Mouse (Mus musculus): Measurements from ENCODE around the gene Pla2g15.

The Pla2g15 gene

DNA sequence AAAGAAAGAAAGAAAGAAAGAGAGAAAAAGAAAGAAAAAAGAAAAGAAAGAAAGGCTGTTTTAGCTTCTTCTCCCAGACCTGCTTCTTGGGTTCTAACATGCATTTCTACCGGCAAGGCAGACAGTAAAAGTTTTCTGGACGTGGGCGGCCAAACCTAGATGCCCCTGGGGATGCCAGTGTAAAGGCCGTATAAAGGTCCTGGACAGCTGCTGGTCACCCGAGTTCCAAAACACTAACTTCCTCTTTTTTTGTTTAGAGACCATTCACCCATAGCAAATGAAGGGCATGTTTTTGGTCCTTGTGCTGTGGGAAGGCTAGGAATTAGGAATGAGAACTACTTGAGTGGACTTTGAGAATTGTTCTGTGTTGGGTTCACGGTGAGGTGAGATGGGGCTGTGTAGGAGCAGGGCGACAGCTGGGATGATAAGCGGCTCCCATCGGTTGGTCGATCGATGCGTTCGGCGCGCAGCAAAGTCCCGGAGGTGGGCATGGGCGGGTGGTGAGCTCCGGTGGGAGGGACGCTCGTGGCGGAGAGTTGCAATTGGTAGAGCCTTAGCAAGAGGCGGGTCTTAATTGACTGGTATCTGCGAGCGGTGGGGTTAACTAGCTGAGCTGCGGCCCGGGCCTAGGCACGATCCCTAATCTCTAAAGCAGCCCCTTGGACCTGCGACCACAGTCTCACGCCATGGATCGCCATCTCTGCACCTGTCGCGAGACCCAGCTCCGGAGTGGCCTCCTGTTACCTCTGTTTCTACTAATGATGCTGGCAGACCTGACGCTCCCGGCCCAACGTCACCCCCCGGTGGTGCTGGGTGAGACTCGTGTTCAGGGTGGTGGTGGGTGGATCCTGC lies at the start of gene Pla2g15:
Gene Pla2g15, plus strand, starts transcription at position 599 of the 852 bp plus-strand sequence.
- in situ Hi-C loops (cut with MboI; ENCODE audit: unreplicated experiment in 2 of 2): loop anchor here (10.0 to 25.0 kb wide), 4 partner anchors 387 to 813 kb away; partner anchors contain the start of genes Fhod1 (in 1 of the 2), Lrrc29 (in 1 of the 2), Slc9a5 (in 1 of the 2) and Tmem208 (in 1 of the 2)

DNA sequence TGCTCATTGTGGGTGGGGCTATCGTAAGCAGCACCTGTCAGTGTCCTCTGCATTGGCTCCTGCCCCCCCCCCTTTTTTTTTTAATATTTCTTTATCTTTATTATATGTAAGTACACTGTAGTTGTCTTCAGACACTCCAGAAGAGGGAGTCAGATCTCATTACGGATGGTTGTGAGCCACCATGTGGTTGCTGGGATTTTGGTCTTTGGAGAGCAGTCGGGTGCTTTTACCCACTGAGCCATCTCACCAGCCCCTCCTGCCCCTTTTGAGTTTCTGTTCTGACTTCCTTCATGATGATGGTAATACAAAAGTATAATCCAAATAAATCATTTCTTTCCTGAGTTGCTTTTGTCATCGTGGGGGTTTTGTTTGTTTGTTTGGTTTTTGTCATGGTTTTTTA lies 47.9 kb upstream of the Pla2g15 start:
- in situ Hi-C loops (cut with MboI; ENCODE audit: unreplicated experiment in 2 of 2): loop anchor here in 1 of 2 experiments (10.0 kb wide), 1 partner anchor 388 kb away; no protein-coding TSS in a partner anchor

DNA sequence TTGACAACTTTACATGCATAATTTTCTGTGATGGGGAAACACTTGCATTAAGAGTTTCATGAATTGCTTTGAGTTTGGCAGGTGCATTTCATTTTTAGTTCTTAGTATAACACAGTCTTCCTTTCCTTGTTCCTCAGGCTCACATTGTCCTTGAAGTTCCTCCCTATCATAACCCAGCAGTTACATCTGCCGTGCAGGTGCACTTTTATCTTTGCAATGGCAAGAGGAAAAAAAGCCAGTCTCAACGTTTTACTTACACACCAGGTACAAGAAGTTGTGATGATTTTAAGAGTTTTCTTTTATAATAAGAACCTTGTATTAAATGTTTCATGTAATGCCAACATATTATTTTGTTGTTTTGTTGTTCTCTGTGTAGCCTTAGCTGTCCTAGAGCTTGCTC lies 46.3 kb upstream of the Pla2g15 start:
- in situ Hi-C loops (cut with MboI; ENCODE audit: unreplicated experiment in 2 of 2): loop anchor here in 1 of 2 experiments (10.0 kb wide), 1 partner anchor 389 kb away; no protein-coding TSS in a partner anchor

DNA sequence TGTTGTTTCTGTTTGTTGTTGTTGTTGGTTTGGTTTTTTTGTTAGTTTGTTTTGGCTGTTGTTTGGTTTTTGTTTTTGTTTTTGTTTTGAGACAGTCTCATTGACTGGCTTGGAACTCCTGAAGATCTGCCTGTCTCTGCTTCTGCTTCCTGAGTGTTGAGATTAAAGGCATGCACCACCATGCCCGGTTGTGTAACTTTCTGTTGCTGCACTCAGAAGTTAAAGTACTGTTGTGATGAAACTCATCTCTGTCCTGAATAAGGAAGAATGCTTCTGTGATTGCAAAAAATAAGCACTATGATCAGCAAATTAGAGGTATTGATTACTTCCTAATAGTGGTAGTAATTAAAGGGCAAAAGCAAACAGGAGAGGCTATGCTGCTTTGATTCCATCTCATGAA lies 44.0 kb upstream of the Pla2g15 start:
- in situ Hi-C loops (cut with MboI; ENCODE audit: unreplicated experiment in 2 of 2): loop anchor here (5.0 to 10.0 kb wide), 2 partner anchors 79 to 391 kb away; no protein-coding TSS in a partner anchor

DNA sequence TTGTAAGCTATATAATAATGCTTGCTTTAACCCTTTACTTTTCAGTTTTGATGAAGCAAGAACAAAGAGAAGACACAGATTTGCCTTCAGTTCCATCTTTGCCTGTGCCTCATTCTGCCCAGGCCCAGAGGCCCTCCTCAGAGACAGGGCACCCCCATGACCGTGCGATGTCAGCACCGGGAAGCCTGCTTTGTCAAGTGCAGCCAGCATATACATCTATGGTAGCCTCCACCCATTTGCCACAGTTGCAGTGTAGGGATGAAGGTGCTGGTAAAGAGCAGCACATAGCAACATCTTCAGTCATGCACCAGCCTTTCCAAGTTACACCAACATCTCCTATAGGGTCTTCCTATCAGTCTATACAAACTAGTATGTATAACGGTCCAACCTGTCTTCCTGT lies 42.1 kb upstream of the Pla2g15 start:
- in situ Hi-C loops (cut with MboI; ENCODE audit: unreplicated experiment in 2 of 2): loop anchor here (5.0 to 10.0 kb wide), 2 partner anchors 81 to 393 kb away; no protein-coding TSS in a partner anchor

DNA sequence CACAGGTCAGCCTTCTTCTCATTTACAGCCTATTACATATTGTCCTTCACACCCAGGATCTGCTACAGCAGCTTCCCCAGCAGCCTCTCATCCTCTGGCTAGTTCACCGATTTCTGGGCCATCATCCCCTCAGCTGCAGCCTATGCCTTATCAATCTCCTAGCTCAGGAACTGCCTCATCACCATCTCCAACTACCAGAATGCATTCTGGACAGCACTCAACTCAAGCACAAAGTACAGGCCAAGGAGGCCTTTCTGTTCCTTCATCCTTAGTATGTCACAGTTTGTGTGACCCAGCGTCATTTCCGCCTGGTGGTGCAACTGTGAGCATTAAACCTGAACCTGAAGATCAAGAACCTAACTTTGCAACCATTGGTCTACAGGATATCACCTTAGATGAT lies 41.5 kb upstream of the Pla2g15 start:
- in situ Hi-C loops (cut with MboI; ENCODE audit: unreplicated experiment in 2 of 2): loop anchor here (5.0 to 10.0 kb wide), 2 partner anchors 81 to 394 kb away; no protein-coding TSS in a partner anchor

DNA sequence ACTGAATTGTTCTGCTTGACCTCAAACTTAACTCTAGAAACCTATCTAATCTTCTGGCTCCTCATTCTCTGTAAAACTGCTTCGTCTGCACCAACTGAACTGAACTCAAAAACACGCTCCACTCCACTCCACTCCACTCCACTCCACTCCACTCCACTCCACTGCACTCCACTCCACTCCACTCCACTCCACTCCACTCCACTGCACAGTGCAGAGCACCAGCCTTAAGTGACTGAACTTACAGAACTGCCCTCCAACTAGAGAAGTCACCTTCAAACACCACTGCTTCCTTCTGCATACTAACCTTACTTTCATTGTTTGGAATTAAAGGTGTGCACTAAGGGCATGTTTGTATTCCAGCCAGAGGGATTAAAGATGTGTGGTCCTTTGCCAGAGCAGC lies 38.2 kb upstream of the Pla2g15 start:
- in situ Hi-C loops (cut with MboI; ENCODE audit: unreplicated experiment in 2 of 2): no loop called here

DNA sequence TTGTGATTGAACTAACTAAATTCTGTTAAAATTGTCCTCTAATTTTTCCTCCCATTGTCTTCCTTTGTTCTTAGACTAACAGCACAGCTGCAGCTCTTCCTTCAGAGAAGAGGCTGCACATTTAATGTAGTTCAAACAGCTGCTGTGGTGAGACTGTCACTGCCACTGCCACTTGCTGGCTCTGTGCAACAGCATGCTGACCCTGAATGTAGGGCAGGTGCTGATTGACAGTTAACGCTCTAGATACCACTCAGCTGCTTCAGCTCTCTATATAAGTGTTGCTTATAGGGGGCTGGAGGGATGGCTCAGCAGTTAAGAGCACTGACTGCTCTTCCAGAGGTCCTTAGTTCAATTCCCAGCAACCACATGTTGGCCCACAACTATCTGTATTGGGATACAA lies 37.7 kb upstream of the Pla2g15 start:
- in situ Hi-C loops (cut with MboI; ENCODE audit: unreplicated experiment in 2 of 2): no loop called here

DNA sequence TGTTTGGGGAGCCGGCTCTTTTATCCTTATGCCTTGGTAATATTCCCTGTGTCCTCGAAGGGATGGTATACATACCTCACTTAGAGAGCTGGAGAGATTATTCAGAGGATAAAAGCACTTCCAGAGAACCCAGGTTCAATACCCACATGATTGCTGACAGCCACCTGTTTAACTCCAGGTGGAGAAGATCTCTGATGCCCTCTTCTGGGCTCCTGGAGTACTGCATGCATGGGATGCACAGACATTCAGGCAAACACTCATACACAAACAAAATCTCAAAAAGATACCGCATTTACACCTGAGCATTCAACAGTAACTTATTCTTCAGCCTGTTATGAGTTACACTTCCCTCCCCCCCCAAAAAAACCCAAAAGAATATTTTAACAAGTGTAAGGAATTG lies 34.3 kb upstream of the Pla2g15 start:
- in situ Hi-C loops (cut with MboI; ENCODE audit: unreplicated experiment in 2 of 2): loop anchor here (5.0 kb wide), 3 partner anchors 124 to 404 kb away; partner anchors contain the start of gene Dus2 (in 1 of the 2)

DNA sequence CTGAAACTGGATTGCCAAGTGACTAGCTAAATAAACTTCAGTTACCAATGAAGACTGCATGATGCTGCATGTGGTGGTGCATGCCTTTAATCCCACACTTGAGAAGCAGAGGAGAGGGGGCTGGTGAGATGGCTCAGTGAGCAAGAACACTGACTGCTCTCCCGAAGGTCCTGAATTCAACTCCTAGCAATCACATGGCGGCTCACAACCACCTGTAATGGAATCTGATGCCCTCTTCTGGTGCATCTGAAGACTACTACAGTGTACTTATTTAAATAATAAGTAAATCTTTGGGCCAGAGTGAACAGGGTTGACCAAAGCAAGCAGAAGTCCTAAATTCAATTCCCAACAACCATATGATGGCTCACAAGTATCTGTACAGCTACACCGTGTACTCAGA lies 26.8 kb upstream of the Pla2g15 start:
- in situ Hi-C loops (cut with MboI; ENCODE audit: unreplicated experiment in 2 of 2): loop anchor here in 1 of 2 experiments (10.0 kb wide), 1 partner anchor 539 kb away; no protein-coding TSS in a partner anchor

DNA sequence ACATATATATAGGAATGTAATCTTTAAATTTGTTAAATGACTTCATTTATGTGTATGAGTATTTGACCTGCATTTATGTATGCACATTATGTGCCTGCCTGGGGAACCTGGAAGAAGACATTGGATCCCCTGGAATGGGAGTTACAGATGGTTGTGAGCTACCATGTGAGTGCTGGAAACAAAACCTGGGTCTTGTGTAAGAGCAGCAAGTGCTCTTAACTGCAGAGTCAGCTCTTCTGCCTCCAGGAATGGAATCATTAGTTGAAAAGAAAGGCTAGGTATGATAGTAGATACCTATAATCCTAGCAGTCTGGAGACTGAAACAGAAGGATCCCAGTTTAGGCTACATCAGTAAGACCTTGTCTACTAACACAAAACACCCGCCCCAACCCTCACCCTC lies 24.1 kb upstream of the Pla2g15 start:
- in situ Hi-C loops (cut with MboI; ENCODE audit: unreplicated experiment in 2 of 2): loop anchor here (10.0 to 25.0 kb wide), 3 partner anchors 411 to 541 kb away; no protein-coding TSS in a partner anchor

DNA sequence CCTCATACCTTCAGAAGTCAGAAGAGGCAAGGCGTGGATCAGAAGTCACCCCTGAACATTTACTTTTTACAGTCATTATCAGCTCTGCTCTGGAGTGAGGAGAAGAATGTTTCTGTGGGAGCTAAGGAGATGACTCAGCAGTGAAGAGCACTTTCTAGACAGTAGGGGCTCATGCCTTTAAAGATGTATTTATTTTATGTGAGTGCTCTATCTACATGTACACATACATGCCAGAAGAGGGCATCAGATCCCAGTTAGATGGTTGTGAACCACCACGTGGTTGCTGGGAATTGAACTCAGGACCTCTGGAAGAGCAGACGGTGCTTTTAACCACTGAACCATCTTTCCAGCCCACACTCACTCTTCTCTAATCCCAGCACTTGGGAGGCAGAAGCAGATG lies 23.1 kb upstream of the Pla2g15 start:
- in situ Hi-C loops (cut with MboI; ENCODE audit: unreplicated experiment in 2 of 2): loop anchor here (10.0 to 25.0 kb wide), 3 partner anchors 410 to 542 kb away; no protein-coding TSS in a partner anchor

DNA sequence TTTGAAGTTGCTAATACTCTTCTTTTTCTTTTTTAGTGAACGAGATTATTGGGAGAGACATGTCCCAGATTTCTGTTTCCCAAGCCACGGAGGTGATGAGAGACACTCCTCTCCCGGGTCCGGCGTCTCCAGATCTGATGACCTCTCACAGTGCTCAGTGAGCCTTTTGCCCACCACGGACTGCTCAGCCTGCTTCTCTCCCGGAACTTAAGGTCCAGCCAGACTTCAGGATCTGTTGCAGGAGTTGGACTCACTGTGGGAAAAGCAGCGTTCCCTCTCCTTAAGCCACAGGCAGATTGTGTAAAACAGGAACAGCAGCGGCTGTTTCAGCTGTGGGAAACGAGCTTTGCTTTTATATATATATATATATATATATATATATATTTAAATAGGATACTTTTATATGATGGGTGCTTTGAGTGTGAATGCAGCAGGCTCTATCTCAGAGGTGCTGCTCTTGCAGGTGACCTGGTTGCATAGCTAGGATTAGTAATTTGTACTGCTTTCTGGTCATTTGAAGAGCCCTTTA lies 22.3 kb upstream of the Pla2g15 start:
- in situ Hi-C loops (cut with MboI; ENCODE audit: unreplicated experiment in 2 of 2): loop anchor here (10.0 to 25.0 kb wide), 3 partner anchors 409 to 543 kb away; no protein-coding TSS in a partner anchor

DNA sequence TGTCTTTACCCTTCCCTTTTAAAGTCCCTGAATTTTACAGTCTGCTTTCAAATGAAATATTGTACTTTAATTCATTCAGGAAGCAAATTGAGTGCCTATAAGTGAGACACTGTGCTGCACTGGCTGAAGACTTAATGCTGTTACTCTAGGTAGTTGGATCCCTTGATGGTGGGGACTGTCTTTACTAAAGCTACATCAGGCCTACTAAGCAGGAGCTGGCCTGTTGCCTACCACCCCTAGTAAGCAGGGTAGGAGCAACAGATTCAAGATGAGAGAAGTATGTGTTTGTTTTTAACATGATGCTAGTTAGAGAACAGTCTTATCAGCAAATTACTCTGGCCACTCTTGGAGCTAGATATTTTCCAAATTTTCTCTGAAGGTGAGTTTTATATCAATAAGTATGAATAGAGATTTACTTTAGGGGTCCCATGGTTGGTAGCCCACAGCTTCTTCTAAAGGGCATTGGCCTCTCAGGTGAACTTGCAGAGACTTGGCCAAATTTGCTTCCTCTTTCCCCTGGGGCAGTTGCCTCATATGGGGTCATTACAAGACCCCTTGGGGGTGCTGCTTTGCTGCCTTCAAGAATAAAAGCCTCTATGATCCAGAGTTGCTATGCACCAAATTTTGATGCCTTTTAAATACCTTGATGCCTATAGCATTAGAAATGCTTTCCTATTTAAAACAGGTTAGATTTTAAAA lies 20.8 kb upstream of the Pla2g15 start:
- in situ Hi-C loops (cut with MboI; ENCODE audit: unreplicated experiment in 2 of 2): loop anchor here (10.0 to 25.0 kb wide), 3 partner anchors 408 to 545 kb away; no protein-coding TSS in a partner anchor

DNA sequence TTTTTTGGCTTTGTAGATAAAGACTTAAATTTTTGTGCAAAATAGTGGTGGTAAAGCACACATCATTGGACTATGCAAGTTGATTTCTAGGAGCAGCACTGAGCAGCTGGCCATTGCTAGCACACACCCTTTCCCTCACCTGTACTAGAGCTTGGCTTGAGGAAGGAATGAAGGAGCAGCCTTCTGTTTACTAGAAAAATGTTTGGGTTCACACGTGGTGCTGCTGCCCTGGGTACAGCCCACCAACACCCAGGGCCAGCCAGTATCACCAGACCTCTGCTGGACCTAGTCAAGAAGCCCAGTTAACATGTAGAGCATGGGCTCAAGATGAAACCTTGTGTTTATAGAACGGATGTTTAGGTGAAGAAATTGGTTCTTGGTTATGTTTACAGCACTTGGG lies 20.2 kb upstream of the Pla2g15 start:
- in situ Hi-C loops (cut with MboI; ENCODE audit: unreplicated experiment in 2 of 2): loop anchor here (10.0 to 25.0 kb wide), 3 partner anchors 407 to 545 kb away; no protein-coding TSS in a partner anchor

DNA sequence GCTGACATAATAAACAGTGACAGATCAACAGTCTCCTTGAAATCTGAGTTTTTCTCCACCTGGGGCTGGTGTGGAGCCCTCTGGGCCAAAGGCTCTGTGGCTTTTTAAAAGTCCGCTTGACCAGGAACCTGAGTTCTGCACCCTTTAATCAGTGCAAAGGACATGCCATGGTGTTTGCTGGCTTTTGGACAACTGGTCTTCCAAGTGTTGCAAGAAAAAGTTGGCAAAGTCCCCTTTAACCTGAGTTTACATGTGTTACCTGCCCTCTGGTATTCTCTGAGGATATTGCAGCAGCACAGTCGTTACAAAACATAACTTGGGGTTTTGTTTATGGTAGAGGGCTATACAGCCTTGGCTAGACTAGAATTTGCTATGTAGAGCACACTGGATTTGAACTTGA lies 19.7 kb upstream of the Pla2g15 start:
- in situ Hi-C loops (cut with MboI; ENCODE audit: unreplicated experiment in 2 of 2): loop anchor here (25.0 kb wide), 2 partner anchors 407 to 532 kb away; no protein-coding TSS in a partner anchor

DNA sequence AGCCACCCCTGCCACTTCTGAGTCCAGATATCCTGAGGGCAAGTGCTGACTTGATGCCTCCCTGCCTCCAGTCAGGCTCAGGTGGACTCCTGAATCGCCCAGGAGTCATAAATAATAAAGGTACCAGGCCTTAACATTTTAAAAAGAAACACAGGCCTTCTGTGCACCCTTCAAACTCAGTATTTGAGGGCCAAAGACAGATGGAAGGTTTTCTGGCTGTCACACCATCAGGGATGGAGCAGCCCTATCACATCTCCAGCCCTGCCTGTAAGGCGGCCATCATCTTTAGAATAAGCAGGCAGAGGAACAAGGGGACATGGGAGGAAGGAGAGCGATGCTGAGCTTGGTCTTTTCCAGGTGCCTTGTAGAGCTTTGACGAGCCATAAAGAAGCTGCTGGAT lies 19.2 kb upstream of the Pla2g15 start:
- in situ Hi-C loops (cut with MboI; ENCODE audit: unreplicated experiment in 2 of 2): loop anchor here (25.0 kb wide), 2 partner anchors 406 to 531 kb away; no protein-coding TSS in a partner anchor

DNA sequence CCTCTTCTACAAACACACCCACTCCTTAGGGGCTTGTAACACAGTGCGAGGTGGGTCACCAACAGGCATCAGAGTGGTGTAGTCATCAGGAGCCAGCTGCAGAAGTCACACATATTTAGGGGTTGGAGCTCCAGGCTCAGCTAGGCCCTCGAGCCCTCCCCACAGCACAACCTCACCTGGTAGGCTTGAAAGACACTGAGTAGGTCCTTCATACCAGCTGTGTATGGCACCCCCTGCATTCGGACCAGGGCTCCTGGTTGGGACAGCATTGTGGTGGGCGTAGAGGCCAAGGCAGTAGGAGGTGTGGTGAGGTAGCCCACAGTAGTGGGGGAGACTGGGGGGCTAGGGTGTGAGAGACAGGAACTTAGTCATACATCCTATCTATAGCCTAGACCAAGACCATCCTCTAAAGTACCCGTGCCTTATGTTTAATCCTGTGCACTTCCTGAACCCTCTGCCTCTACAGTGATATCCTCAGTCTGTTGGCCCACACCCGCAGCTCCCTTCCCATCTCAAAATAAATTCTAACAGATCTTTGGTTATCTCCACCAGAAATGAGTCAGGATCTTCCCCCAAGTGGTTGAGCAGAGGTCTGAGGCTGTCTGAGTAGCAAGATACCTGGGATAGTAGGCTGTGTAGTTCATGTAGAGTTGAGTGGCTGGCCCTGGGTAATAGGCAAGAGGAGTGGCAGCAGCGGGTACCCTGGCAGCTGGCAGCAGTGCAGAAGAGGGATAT lies 18.5 kb upstream of the Pla2g15 start:
- in situ Hi-C loops (cut with MboI; ENCODE audit: unreplicated experiment in 2 of 2): loop anchor here (25.0 kb wide), 2 partner anchors 406 to 531 kb away; no protein-coding TSS in a partner anchor

DNA sequence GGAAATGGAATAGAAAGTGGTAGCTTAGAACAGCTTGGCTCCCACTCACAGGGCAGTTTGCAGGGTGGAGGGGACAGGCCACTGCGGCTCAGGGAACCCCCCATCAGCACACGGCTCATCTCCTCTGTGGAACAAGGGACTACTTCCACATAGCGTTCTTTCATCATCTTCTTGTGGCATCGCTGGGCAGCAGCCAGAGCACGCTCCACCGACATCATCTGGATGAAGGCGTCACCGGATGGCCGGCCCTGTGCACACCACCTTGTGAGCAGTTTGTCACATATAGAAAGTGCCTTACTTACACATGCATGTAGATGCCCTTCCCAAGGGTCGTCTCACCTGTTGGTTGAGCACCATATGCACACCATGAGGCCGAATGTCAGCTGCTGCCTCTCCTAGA lies 17.8 kb upstream of the Pla2g15 start:
- in situ Hi-C loops (cut with MboI; ENCODE audit: unreplicated experiment in 2 of 2): loop anchor here (25.0 kb wide), 2 partner anchors 405 to 530 kb away; no protein-coding TSS in a partner anchor
